Mouse (Mus musculus): ENCODE data around the gene Tmbim4. TPM values are rescaled to one million over a fixed set of nuclear protein-coding genes. Genes with fewer than 3 reads are reported as not detected.

The Tmbim4 gene
- polyA plus RNA-seq, 3 experiments from 2014 or later: 122 to 164 (median 132) TPM

DNA sequence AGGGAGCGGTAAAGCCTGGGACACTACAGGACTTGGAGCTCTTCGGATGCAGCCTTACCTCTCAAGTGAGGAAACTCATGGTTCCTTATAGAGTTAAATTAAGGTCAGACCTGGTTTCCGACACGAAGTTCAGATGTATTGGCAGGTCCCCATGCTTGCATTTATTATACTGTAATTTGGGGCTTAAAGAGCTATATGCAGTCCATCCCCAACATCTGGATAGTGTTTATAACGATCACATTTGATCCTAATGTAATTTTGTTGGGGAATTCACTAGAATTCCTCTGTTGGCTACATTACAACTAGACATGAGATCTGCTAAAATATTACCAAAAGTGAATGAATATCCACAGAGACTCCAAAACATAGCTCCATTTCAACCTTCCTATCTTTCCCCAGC lies 44.3 kb downstream of the Tmbim4 start:
- no peak for ATAC-seq

DNA sequence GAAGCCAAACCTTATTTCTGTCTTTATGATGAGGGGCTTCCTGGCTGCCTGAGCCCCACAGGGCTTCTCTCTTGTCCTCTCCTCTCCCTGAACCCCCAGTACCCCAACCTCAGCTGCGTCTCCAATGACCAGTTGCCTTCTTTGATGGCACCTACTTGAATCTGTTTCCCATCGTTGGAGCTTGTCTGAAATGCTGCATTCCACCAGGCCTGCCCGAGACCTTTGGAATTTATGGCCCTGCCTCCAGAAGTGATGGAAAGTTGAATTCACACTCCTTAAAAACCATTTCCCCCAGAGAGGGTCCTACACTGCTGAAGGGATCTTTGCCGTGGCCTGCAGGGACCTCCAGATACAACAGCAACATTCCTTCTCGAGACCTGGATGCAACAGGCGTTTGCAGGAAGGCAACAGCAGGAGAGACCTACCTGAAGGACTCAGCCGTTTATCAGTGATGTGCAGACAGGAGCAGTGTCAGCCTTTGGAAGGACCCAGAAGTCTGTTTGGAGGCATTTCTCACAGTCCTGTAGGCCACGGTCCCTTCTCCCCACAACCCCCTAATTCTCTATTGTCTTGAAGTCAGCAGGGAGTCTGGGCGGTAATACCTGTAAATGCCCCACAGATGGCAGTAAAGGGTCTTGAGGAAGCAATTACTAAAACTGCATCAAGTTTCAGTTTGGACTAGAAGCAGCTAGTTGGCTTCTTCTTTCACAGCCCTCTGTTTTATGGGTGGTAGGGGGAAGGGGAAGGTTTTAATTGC lies 45.8 kb downstream of the Tmbim4 start:
- ATAC-seq: peak; percentile 96

DNA sequence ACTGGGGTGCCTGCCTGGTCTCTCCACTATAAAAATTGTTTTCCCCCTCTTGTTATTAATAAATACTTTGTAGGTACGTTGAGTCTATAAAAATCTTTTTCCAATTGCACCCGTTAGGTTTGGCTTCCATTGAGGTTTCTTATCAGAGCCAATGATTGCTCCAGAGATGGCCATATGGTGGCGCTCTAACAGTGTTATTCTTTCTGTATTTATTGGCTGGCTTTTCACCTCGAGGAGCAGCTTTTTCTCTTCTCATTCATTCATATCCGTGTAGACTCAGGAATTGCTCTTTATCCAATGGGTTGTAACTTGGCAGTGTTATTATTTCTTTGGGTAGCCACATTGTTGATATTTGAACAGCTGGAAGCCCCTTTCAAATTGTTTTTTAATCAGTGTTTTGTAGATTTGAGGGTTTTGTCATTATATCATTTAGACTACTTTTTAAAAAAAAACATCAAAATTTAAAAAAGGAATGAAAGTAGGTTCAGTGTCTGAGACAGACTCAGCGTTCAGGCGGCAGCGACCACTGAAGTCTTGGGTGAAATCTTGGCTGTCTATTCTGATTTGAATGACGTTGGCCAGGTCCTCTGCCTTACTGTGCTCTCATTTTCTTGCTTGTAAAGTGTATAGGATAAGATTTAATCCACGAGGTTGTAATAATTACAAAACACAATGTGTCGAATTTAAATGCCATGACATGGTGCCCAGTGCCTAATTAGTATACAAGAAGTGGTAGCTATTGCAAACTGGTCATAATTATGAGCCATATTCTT lies 49.7 kb downstream of the Tmbim4 start:
- ATAC-seq: no peak

DNA sequence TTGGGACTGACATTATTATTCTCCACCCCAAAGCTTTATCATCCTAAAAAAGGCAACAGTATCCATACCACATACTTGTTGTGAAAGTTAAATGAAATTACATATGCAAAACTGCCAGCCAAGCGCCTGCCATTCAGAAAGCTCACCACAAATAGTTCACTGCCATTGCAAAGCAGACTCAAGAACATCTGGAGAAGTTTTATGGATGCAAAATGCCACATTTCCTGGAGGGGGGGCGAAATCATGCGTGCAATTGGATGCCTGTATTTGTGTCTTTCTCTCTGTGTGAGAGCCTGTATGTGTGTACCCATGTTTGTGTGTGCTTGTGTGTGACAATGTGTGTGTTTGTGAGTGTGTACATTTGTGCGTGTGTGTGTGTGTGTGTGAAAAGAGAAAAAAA lies 50.4 kb downstream of the Tmbim4 start:
- no peak for ATAC-seq

DNA sequence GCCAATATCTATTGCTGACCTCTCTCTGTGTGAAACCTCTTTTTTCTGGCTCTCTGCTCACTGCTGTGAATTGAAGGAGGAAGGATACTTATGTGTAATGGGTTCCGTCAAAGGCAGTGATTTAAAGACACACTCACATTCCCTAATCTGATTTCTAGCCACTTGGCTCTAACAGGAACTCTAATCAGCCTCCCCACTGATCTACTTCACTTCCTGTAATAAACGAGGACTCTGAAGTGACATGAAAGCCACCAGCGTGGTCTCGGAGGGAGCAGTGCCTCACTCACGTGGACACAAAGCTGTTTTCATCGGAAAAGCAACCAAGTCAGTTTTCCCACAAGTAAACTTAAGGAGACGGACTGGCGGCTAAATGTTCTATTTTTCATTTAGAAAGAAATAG lies 51.4 kb downstream of the Tmbim4 start:
- ATAC-seq: no peak

DNA sequence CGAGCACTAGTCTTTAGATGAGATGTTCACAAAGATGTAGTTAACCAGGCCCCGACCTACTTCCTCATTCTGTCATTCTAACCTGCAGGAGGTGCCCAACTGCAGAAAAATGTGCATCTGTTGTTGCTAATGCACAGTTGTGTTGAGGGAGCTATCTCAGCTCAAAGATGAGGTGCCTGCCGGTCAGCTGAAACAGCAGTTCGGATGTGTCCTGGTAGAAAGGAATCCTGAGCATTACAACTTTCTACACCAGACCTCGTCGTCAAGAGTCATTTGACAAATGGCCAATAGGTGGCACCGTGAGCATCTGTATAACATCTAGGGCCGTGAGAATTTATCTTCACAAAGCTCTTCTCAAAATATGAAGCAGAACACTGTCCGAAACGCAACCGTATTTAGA lies 55.8 kb downstream of the Tmbim4 start:
- ATAC-seq: peak; percentile 79

DNA sequence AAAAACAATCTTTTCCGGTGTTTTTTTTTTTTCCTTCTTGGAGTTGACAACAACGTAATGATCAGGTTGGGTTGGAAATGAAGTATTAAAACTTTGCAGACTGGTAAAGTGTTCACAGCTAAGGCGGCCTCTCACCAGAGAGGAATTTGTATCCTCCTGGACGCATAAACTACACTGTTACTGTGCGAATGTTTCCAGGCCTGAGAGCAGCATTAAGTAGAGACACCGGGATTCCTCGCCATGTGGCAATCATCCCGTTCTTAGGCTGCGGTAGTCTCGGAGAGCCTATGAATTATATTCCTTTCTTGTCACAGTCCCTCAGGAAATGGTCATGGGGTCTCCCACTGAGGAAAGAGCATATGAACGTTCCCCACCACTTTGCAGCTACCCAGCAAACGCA lies 66.4 kb downstream of the Tmbim4 start:
- ATAC-seq: no peak

DNA sequence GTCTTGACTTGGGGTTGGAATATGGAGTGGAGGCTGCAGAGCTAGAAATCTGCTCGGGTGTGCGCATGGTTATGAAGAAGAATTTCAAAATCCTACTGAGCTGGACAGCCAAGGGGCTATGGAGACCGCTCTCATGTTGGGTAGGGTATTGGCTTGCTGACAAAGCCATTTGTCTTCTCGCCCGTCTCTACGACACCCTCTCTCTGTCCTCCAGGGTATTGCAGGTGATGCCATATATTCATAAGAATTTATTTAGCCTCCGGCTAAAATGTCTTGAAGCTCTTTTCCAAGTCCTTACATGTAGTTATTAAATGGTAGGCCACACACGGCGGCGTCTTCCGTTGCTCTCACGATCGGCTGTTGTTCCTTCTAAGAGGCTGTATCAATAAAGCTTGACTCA lies 68.6 kb downstream of the Tmbim4 start:
- ATAC-seq: no peak

DNA sequence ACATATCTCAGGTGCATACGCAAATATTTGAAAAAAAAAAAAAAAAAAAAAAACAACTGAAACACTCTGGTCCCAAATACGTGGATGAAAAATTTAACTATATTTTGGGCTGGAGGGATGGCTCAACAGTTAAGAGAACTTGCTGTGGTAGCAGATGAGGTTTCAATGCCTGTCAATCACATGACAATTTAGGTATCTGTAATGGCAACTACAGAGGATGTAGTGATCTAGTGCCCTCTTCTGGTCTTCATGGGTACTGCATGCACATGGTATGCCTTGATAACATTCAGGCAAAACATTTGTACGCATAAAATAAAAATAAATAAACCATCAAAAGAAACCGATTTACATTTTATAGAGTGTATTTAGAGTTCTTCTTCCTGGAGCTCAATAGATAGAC lies 69.4 kb downstream of the Tmbim4 start:
- peak; percentile 87 for ATAC-seq

DNA sequence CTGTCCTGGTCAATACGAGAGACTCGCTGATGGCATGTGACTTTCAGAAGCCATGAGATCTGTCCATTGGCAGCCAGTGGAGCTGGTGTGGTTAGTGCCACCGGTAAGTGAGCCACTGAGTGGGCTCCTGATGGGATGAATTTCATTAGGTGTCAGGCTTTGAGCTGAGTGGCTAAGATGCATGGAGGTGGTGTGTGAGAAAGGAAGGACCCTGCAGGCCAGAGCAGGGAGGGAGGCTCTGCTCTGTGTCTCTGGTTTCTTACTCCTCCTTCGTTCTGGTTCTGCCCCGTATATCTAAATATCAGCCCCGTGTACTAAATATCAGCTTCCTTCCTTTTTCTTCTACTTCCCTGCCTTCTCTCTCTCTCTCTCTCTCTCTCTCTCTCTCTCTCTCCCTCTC lies 69.9 kb downstream of the Tmbim4 start:
- ATAC-seq: no peak

DNA sequence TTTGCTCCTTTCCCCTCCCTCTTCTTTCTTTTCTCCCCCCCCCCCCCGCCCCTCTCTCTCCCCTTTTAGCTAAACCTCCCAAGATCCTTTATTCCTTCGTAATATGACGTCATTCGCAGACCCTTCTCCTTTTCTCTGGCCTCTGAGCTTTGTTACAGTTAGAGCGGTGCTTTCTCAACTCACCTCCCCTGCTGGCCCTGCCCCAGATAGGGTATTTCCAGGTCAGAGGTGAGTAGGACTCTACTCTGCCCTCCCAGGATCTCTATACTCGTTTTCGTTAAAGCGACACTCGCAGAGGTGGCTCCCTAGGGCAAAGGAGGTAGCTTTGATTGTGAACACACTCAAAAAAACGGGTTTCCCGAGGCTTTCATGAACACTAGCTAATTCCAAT lies 70.5 kb downstream of the Tmbim4 start:
- no peak for ATAC-seq

DNA sequence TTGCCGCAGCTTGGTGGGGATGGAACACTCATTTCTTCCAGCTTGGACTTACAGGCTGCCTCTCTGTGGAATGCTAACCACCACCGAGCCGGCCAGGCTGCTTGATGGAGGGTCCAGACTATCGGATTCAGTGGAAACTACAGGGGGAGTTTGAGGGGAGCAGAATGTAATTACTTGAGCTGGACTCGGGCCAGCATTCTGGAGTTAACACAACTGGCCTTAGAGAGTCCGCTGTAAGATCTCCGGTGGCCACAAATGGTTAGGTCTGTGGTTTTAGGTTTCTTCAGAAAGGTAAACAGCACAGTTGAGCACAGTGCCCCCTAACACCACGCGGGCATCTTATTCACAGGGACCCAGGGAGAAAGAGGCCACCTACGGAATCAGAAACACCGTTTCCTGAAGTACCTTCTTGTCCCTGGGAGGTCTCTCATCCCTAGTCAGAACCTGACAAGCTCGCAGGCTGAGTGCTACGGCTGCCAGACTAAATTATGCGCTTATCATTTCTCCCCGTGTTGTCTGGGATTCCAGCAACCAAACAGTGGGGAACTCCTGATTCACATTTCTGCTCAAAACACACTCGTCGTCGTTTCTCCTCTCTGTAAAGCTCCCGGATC lies 71.0 kb downstream of the Tmbim4 start:
- ATAC-seq: no peak

DNA sequence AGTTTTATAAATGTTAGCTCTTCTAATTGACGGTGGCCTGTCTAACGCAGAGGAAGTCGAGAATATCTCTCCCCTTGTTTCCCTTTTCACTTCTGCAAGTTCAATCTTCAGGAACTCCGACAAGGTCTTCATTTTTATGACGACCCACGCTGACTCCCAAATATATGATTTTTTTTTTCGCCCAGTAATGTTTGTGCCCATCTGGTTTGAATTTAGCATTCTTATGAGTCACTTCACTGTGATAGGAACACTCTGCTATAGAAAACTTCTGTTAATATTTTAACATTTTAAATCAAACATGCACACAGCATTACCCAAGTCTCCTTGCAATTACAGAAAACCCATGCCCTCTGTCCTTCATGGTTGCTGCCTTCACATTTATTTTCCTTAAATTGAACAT lies 71.9 kb downstream of the Tmbim4 start:
- no peak for ATAC-seq

Other genes with a start within 250 kb of the Tmbim4 start
- 10 to 100 TPM in 2 of 3 experiments, 1 to 10 TPM in 1; 8.9 to 11.3 (median 10.3) TPM for gene Helb, start 88.6 kb upstream of the Tmbim4 start, polyA plus RNA-seq (2017; shearing (Covaris generic))
- gene Irak3, start 540 bp downstream of the Tmbim4 start, polyA plus RNA-seq (2017; shearing (Covaris generic)): 1 to 10 TPM in 1 of 3 experiments, under 1 TPM in 2; 0.54 to 2.1 (median 0.65) TPM
- 10 to 100 TPM; 69.8 to 87.7 (median 80.8) TPM for gene Llph, start 25.5 kb downstream of the Tmbim4 start, polyA plus RNA-seq (2017; shearing (Covaris generic))

Measured in inflammation-experienced regulatory T-cells, adult 6 months (primary cell).